19 mouse cellular contexts compared by ENCODE assay signal in the genomic region with DNA sequence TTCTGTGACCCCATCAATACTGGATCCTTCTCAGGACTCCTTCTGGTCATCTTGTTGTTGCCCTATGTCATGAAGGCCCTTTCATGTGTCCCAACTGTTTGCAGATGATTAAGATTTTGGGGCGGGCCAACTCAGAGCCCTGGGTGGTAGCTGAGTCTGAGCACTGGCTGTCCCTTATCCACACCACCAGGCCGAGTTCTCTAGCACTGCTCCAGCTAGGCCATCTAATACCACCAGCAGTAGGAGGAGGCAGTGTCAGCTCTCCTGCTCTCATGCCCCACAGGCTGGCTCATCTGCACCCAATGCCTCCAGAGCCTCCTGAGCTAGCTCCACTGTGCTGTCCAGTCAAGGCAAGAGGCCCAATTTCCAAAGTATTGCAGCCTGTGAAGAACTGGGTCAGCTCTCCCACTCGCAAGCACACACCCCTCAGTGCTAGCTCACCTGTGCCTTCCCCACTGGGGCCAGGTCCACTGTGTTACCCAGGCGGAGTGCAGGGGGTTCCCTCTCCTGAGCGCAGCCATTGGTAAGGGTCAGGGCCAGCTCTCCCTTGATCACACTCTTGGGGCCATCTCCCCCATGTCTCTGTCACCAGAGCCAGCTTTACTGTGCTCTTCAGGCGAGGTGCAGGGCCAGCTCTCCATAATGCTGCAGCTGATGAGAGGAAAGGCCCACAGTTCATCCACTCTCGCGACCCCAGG.
DNase-seq lines count a peak whose midpoint lies in the region; ATAC-seq and TF ChIP-seq lines count a peak whose summit lies in the region.
"Had no signal": no experiment of that assay in that cellular context is flagged by ENCODE, and none has a peak within 500 bp of the region (broad histone marks: within the 10 kb centered on the region; RNA-seq: fewer than 3 reads in every experiment).

No protein-coding gene starts in this region.

- TF ChIP-seq EP300 in lung, postnatal 0 days (IDR thresholded peaks at IDR 0.05) = no peak

- WGBS in hindbrain, postnatal 0 days = 87% methylated on average over 8 of the region's 8 CpGs
- WGBS in hindbrain, embryonic 14.5 days = 90% methylated on average over 8 of the region's 8 CpGs
- 81% methylated on average over 8 of the region's 8 CpGs for WGBS in lung, postnatal 0 days
- 80% methylated on average over 8 of the region's 8 CpGs for WGBS in limb, embryonic 15.5 days
- WGBS in midbrain, postnatal 0 days = 89% methylated on average over 8 of the region's 8 CpGs

- H3K36me3 ChIP-seq in hindbrain, postnatal 0 days (ENCODE audit: insufficient read depth, low read length) = no peaks in the 10 kb centered on the region
- no peaks in the 10 kb centered on the region for H3K36me3 ChIP-seq in hindbrain, embryonic 14.5 days (replicated peaks; ENCODE audit: control insufficient read depth, insufficient read depth)
- no peaks in the 10 kb centered on the region for H3K36me3 ChIP-seq in lung, postnatal 0 days (ENCODE audit: insufficient read depth, low read length)
- H3K36me3 ChIP-seq in limb, embryonic 15.5 days = no peaks in the 10 kb centered on the region
- no peaks in the 10 kb centered on the region for H3K36me3 ChIP-seq in midbrain, postnatal 0 days (ENCODE audit: insufficient read depth, low read length)
- H3K36me3 ChIP-seq: embryonic facial prominence, embryonic 15.5 days; forebrain, embryonic 12.5 days had no signal

- no peak for DNase-seq in hindbrain, postnatal 0 days (ENCODE audit: low spot score)
- DNase-seq in hindbrain, embryonic 14.5 days (ENCODE audit: low spot score) = no peak
- no peak for DNase-seq in lung, postnatal 0 days (ENCODE audit: low spot score)
- no peak for DNase-seq in lung, adult 18-20 months
- DNase-seq in midbrain, postnatal 0 days (ENCODE audit: low spot score) = no peak
- DNase-seq in ovary, postnatal 10 days (ENCODE audit: low spot score) = no peak
- DNase-seq: adrenal gland, postnatal 36 days; cerebellum, adult 2 months; gastrocnemius, postnatal 14 days; heart, postnatal 14 days; kidney, postnatal 36 days; layer of hippocampus, adult 9-11 months; liver; lung, embryonic 14.5 days; retina, postnatal 1 day had no signal

- no peak overlapping the region for H3K27ac ChIP-seq in hindbrain, postnatal 0 days
- H3K27ac ChIP-seq in hindbrain, embryonic 14.5 days = no peak overlapping the region
- no peak overlapping the region for H3K27ac ChIP-seq in lung, postnatal 0 days (ENCODE audit: low read length)
- H3K27ac ChIP-seq in limb, embryonic 15.5 days = no peak overlapping the region
- H3K27ac ChIP-seq in midbrain, postnatal 0 days (ENCODE audit: low read depth, low read length) = no peak overlapping the region
- H3K27ac ChIP-seq: embryonic facial prominence, embryonic 15.5 days; forebrain, embryonic 12.5 days; macrophage had no signal

- no peak overlapping the region for H3K4me3 ChIP-seq in hindbrain, postnatal 0 days (ENCODE audit: low read length)
- H3K4me3 ChIP-seq in hindbrain, embryonic 14.5 days (replicated peaks; ENCODE audit: low read length) = no peak overlapping the region
- no peak overlapping the region for H3K4me3 ChIP-seq in lung, postnatal 0 days (ENCODE audit: low read depth, low read length)
- no peak overlapping the region for H3K4me3 ChIP-seq in limb, embryonic 15.5 days
- no peak overlapping the region for H3K4me3 ChIP-seq in midbrain, postnatal 0 days (ENCODE audit: low read depth, low read length)
- H3K4me3 ChIP-seq: embryonic facial prominence, embryonic 15.5 days; forebrain, embryonic 12.5 days had no signal

- ATAC-seq in hindbrain, postnatal 0 days = 0 out of 2 replicates have a peak, but pooled peaks have one; percentile 12
- no peak; the same call in 1 of the 2 replicates for ATAC-seq in hindbrain, embryonic 14.5 days (ENCODE audit: low FRiP score)
- ATAC-seq in lung, postnatal 0 days = peak; percentile 30; the same call in 1 of the 2 replicates
- peak; percentile 12; the same call in 1 of the 2 replicates for ATAC-seq in limb, embryonic 15.5 days (ENCODE audit: insufficient number of reproducible peaks, low FRiP score, low TSS enrichment, low read depth)
- 0 out of 2 replicates have a peak, but pooled peaks have one; percentile 45 for ATAC-seq in midbrain, postnatal 0 days (ENCODE audit: low FRiP score)

- H3K9ac ChIP-seq in hindbrain, postnatal 0 days (replicated peaks; ENCODE audit: low read length) = no peak overlapping the region
- H3K9ac ChIP-seq in hindbrain, embryonic 14.5 days = no peak overlapping the region
- no peak overlapping the region for H3K9ac ChIP-seq in lung, postnatal 0 days (replicated peaks; ENCODE audit: low read depth)
- no peak overlapping the region for H3K9ac ChIP-seq in limb, embryonic 15.5 days
- no peak overlapping the region for H3K9ac ChIP-seq in midbrain, postnatal 0 days (replicated peaks; ENCODE audit: low read length, poor library complexity, severe bottlenecking)
- H3K9ac ChIP-seq: embryonic facial prominence, embryonic 15.5 days; forebrain, embryonic 12.5 days; lung, embryonic 14.5 days had no signal

- H3K27me3 ChIP-seq in hindbrain, postnatal 0 days (ENCODE audit: insufficient read depth, low read length) = no peaks in the 10 kb centered on the region
- no peaks in the 10 kb centered on the region for H3K27me3 ChIP-seq in hindbrain, embryonic 14.5 days (ENCODE audit: control insufficient read depth, insufficient read depth, low read length)
- H3K27me3 ChIP-seq in lung, postnatal 0 days (replicated peaks; ENCODE audit: insufficient read depth, low read length) = no peaks in the 10 kb centered on the region
- H3K27me3 ChIP-seq in limb, embryonic 15.5 days = no peaks in the 10 kb centered on the region
- H3K27me3 ChIP-seq in midbrain, postnatal 0 days (ENCODE audit: insufficient read depth, low read length) = no peaks in the 10 kb centered on the region
- H3K27me3 ChIP-seq: embryonic facial prominence, embryonic 15.5 days; forebrain, embryonic 12.5 days had no signal

- no peak for TF ChIP-seq CTCF in hindbrain, postnatal 0 days (IDR thresholded peaks at IDR 0.05; ENCODE audit: low read depth)
- TF ChIP-seq CTCF in lung, postnatal 0 days (IDR thresholded peaks at IDR 0.05) = no peak
- TF ChIP-seq CTCF in midbrain, postnatal 0 days (IDR thresholded peaks at IDR 0.05) = no peak

- H3K4me2 ChIP-seq in hindbrain, postnatal 0 days (ENCODE audit: low read depth, low read length) = no peak overlapping the region
- no peak overlapping the region for H3K4me2 ChIP-seq in hindbrain, embryonic 14.5 days (replicated peaks)
- H3K4me2 ChIP-seq in lung, postnatal 0 days (replicated peaks; ENCODE audit: low read depth, low read length) = no peak overlapping the region
- no peak overlapping the region for H3K4me2 ChIP-seq in limb, embryonic 15.5 days
- no peak overlapping the region for H3K4me2 ChIP-seq in midbrain, postnatal 0 days (ENCODE audit: low read depth, low read length, poor library complexity, severe bottlenecking)
- H3K4me2 ChIP-seq: embryonic facial prominence, embryonic 15.5 days; forebrain, embryonic 12.5 days; lung, embryonic 14.5 days had no signal

- no peaks in the 10 kb centered on the region for H3K4me1 ChIP-seq in hindbrain, postnatal 0 days (ENCODE audit: insufficient read depth, low read length)
- no peaks in the 10 kb centered on the region for H3K4me1 ChIP-seq in hindbrain, embryonic 14.5 days (replicated peaks; ENCODE audit: control insufficient read depth, insufficient read depth, low read length)
- H3K4me1 ChIP-seq in lung, postnatal 0 days (ENCODE audit: insufficient read depth, low read depth, low read length) = no peaks in the 10 kb centered on the region; the same call in 1 of the 2 replicates
- 0 out of 2 replicates have a peak, but pooled peaks cover 2% of the 10 kb centered on the region for H3K4me1 ChIP-seq in limb, embryonic 15.5 days
- no peaks in the 10 kb centered on the region for H3K4me1 ChIP-seq in midbrain, postnatal 0 days (ENCODE audit: insufficient read depth, low read length)
- H3K4me1 ChIP-seq: forebrain, embryonic 12.5 days had no signal

- no peaks in the 10 kb centered on the region for H3K9me3 ChIP-seq in hindbrain, postnatal 0 days (ENCODE audit: low read length)
- H3K9me3 ChIP-seq in hindbrain, embryonic 14.5 days (ENCODE audit: control insufficient read depth, low read length) = no peaks in the 10 kb centered on the region
- H3K9me3 ChIP-seq in lung, postnatal 0 days (ENCODE audit: low read length) = no peaks in the 10 kb centered on the region
- H3K9me3 ChIP-seq in limb, embryonic 15.5 days = no peaks in the 10 kb centered on the region
- no peaks in the 10 kb centered on the region for H3K9me3 ChIP-seq in midbrain, postnatal 0 days (ENCODE audit: low read length)
- H3K9me3 ChIP-seq: embryonic facial prominence, embryonic 15.5 days; forebrain, embryonic 12.5 days had no signal
